Mouse (Mus musculus) thymus, postnatal 25 days (tissue): Measurements from ENCODE around the gene Ints11.

ENCODE experiments used
- DNase-seq: peaks from one replicate; pipeline ENCODE4 v3.0.0; 2022

Ints11 gene

GRCm38 (mm10) chr4:155869317-155870033 lies at the start of gene Ints11, which contains the start of gene Cptp:
TSS of gene Ints11 (plus strand) at chr4:155869546.
TSS of gene Cptp (minus strand) at chr4:155869440.
- peak; percentile 97 for DNase-seq

GRCm38 (mm10) chr4:155821025-155821424 lies 48.3 kb upstream of the Ints11 start:
- DNase-seq = no peak

GRCm38 (mm10) chr4:155823443-155823842 lies 45.9 kb upstream of the Ints11 start:
- no peak for DNase-seq

- no peak for DNase-seq
Measured at GRCm38 (mm10) chr4:155829866-155830265, 39.5 kb upstream of the Ints11 start.

GRCm38 (mm10) chr4:155830596-155830995 lies 38.8 kb upstream of the Ints11 start:
- no peak for DNase-seq

- peak; percentile 96 for DNase-seq
Measured at GRCm38 (mm10) chr4:155831205-155831766, 38.1 kb upstream of the Ints11 start, which contains the start of gene Aurkaip1. TSS of gene Aurkaip1 (plus strand) at chr4:155831272.

GRCm38 (mm10) chr4:155831831-155832230 lies 37.5 kb upstream of the Ints11 start:
- no peak for DNase-seq

GRCm38 (mm10) chr4:155832321-155832720 lies 37.0 kb upstream of the Ints11 start:
- no peak for DNase-seq

GRCm38 (mm10) chr4:155833234-155833633 lies 36.1 kb upstream of the Ints11 start:
- no peak for DNase-seq

GRCm38 (mm10) chr4:155833836-155834235 lies 35.5 kb upstream of the Ints11 start:
- DNase-seq = peak; percentile 67

GRCm38 (mm10) chr4:155837404-155838010 lies 31.8 kb upstream of the Ints11 start:
- DNase-seq = no peak

GRCm38 (mm10) chr4:155838187-155839153 lies 30.9 kb upstream of the Ints11 start:
- DNase-seq = no peak

- no peak for DNase-seq
Measured at GRCm38 (mm10) chr4:155839483-155839910, 29.8 kb upstream of the Ints11 start, which contains the start of gene Mxra8. TSS of gene Mxra8 (plus strand) at chr4:155839680.

GRCm38 (mm10) chr4:155840076-155841002 lies 29.0 kb upstream of the Ints11 start:
- no peak for DNase-seq

GRCm38 (mm10) chr4:155841003-155841454 lies 28.3 kb upstream of the Ints11 start:
- DNase-seq = peak; percentile 71

GRCm38 (mm10) chr4:155841651-155842270 lies 27.6 kb upstream of the Ints11 start:
- no peak for DNase-seq

GRCm38 (mm10) chr4:155843231-155843630 lies 26.1 kb upstream of the Ints11 start:
- no peak for DNase-seq

GRCm38 (mm10) chr4:155846871-155847578 lies 22.3 kb upstream of the Ints11 start, which contains the start of gene Dvl1:
TSS of gene Dvl1 (plus strand) at chr4:155847402.
- DNase-seq = peak; percentile 97

- DNase-seq = peak; percentile 64
Measured at GRCm38 (mm10) chr4:155847591-155848352, 21.6 kb upstream of the Ints11 start.
